Mouse (Mus musculus) adrenal gland, adult 8-10 months (tissue): ENCODE measurements around the gene Asnsd1. TPM values are rescaled to one million over a fixed set of nuclear protein-coding genes. Genes with fewer than 3 reads are reported as not detected.
"Not testable (repeated sequence)": the region's sequence is repeated elsewhere in the genome, so short reads cannot be mapped to it uniquely, and the experiment has no call there.

Source experiments
- DNase-seq: peaks from one replicate; pipeline ENCODE4 v3.0.0; 2022
- total RNA-seq, 4 experiments: library from RNA; stranded (reverse); gene quantifications; 2 replicates each; pipeline ENCODE4 v1.2.4; 2022

The Asnsd1 gene
- 10 to 100 TPM; 28.0 to 33.0 (median 29.2) TPM for total RNA-seq

DNA sequence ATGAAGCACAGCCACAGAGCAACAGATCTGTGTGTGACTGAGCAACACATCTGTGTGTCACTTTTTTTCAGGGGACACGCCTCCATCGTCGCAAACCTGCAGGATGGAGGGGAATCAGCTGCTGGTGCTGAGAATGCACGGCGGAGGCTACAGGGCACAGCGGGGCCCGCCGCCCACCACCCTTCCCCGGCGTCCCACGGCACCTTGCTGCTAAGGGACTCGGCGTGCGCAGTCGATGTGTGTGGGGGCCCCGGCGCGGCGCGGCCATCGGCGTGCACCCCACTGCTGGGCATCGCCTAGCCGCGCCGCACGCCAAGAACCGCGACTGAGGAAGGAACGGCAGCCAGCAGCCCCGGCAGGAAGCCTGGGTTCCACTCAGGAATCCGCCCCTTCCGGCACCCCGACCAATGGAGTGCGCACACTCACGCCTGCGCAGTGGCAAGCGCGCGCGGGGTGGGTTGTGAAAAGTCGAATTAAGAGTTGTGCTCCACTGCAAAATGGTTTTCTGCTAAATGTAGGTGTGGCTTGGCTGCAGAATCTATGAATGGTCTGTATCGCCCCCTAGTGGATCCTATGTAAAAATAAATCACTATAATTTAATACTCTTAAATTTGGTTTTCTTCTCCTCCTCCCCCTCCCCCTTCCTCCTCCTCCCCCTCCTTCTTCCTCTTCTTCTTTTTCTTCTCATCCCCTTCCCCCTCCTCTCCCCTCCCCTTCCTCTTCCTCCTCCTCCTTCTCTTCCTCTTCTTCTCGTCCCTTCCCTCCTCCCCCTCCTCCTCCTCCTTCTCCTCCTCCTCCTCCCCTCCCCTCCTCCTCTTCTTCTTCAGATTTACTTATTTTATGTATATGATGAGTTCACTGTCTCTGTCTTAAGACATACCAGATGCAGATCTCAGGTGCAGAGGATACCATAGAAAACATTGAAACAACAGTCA is at the start of gene Asnsd1, which contains the start of the genes Asdurf and Gm28551:
Gene Asnsd1 (minus strand): TSS at position 426 of the 935 bp plus-strand sequence.
Gene Asdurf (minus strand): TSS at position 293 of the 935 bp plus-strand sequence.
Gene Gm28551 (minus strand): TSS at position 341 of the 935 bp plus-strand sequence.
- peak; percentile 97 for DNase-seq

DNA sequence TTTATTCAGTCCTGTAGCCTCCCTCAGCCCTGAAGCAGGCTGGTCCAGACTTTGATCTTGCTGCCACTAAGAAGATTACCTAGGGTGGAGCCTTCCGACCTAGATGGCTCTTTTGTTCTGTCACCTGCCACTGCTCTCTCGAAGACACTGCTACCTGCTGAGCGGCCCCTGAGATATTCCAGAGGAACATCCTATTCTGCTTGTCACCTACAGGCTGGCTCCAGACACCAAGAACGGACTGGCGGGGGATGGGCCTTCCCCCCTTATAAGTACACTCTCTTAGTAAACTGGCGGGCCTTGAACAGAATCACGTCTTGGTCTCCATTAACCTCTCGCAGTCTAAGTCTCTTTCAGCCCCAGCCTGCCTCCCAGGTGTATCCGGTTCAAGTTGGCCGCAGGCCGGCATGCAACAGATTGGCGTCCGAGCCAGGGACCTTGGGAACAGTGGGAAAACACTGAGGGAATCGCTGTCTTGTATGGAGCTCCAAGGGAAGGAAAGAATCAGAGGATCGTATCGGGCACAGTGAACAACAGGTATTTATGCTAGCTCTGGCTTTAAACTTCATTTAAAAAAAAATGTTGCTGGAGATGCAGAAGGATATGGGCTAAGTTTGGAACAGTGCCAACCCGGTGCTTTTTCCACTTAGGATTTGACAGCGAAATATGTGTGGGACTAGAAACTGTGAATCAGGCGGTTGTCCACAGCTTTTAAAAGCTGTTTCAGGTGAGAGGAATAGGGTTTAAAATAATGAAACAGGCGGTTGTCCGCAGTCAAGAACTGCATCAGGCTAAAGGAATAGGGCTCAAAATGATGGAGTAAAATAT is 41.6 kb upstream of the Asnsd1 start:
- not testable (repeated sequence) for DNase-seq

DNA sequence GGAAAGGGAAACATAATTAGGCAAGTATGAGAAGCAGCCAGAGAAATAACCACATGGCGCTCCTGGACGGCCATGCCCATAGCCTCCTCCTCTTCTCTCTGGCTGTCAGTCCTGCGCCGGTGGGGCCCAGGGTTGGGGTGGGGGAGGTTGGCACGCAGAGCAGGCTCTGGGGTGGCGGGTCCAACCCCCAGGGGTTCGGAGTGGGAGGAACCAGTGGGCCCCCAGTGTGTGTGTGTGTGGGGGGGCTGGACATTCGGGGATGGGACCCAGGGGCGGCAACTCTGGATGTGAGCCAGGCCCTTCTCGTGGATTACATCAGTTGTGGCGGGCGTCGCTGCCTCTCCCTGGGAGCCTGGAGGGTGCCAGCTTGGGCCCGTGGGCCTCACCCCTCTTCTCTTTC is 36.2 kb upstream of the Asnsd1 start:
- DNase-seq, result no peak

DNA sequence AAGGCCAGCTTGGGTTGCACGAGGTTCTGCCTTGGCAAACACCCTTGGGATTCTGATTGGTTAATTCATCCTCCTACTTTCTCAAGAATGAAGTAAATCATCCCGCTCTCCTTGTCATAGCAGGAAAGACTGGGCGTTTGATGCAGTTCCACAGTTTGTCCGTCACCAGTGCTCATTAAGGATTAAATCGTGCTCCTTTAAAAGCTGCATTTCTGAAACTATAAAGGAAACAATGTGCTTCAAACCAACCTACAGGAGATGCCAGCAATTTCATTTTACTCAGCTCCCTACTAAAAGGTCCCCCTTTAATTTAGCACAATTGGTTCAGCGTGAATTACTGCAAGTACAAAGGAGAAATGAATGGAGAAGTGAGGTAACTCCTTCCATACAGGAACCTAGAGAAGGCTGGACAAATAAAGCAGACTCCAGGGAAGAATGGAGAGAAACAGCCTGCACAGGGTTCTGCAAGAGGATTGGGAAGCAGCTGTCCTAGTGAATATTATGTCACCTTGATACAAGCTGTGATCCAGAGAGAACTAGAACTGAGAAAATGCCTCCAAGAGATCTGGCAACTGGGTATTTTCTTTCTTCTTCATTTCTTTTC is 31.6 kb upstream of the Asnsd1 start:
- no peak for DNase-seq

DNA sequence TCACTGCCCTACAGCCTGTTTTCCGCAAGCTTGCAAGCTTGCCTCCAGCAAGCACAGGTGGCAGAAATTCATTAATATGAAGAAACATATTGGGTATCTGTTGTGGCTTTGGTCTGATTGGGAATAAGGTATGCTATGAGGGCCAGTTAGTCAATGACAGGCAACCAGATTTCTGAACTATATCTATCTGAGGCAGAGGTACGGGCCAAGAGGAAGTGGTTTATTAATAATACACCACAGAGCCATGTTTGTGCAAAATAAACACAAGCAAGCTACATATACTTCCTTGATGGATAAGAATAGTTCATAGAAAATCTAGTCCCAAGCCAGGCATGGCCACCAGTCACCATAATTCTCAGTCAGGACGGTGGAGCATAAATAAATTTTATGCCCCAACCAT is 25.2 kb upstream of the Asnsd1 start:
- DNase-seq, result no peak

DNA sequence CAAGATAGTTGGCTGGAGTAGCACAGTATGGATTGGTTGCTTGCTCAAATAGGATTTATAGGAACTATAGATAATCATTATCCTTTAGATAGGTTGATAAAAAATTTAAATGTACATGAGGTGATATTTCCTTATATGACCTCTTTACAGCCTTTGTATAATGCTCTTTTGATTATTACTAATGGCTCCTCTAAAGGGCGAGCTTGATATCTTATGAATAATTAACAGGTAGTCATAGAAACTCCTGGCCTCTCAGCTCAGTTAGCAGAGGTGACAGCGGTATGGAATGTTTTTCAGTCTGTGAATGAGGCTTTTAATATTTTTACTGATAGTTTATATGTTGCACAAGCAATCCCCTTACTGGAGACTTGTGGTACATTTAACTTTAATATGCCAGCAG is 23.4 kb upstream of the Asnsd1 start:
- not testable (repeated sequence) for DNase-seq

DNA sequence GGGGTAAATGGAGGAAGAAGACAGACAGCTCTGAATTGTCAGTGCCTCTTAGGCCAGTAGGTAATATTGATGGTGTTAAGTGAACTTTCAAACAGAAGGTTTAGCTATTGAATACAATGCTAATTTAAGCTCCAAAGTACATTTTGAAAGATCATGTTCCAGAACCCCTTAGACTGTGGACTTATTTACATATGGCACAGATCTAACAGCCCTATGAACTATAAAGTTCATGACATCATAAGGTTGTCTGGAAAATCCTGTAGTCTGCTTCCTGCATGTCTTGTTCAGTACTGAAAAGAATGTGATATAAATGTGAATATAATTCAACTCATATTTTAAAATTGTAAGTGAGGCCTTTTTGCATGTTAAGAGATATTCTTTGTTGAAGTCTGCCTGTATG is 6.4 kb upstream of the Asnsd1 start:
- no peak for DNase-seq

DNA sequence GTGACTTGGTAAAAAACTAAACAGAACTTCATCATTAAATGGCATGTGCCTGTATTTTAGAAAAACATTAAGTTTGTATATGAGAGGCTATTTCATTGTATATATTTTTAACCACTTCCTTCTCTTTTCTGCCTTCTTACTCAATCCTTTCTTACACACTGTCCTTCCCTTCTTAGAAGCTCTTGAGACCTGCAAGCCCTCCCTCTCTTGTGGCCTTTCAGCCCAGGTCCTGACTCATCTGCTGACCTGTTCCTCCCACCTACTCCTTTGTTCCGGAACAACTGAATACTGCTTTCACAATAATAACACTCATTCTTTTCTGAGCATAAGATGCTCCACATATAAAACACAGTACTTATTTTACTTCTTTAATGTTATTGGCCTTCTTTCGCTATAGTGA is 11.5 kb downstream of the Asnsd1 start:
- DNase-seq, result no peak

DNA sequence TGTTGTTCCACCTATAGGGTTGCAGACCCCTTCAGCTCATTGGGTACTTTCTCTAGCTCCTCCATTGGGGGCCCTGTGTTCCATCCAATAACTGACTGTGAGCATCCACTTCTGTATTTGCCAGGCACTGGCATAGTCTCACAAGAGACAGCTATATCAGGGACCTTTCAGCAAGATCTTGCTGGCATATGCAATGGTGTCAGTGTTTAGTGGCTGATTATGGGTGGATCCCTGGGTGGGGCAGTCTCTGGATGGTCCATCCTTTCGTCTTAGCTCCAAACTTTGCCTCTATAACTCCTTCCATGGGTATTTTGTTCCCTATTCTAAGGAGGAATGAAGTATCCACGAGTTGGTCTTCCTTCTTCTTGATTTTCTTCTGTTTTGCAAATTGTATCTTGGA is 15.1 kb downstream of the Asnsd1 start:
- DNase-seq, result not testable (repeated sequence)

DNA sequence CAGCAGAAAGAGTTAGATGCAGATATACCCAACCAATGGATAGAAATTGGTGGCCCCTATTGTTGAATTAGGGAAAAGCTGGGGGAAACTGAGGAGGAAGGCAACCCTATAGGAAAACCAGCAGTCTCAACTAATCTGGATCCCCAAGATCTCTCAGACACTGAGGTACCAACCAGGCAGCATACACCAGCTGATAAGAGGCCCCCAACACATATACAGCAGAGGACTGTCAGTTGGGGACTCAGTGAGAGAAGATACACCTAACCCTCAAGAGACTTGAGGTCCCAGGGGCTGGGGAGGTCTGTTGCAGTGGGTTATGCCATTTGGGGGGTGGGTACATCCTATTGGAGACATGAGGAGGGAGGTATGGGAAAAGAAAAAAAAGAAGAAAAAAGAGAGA is 17.1 kb downstream of the Asnsd1 start:
- no peak for DNase-seq

DNA sequence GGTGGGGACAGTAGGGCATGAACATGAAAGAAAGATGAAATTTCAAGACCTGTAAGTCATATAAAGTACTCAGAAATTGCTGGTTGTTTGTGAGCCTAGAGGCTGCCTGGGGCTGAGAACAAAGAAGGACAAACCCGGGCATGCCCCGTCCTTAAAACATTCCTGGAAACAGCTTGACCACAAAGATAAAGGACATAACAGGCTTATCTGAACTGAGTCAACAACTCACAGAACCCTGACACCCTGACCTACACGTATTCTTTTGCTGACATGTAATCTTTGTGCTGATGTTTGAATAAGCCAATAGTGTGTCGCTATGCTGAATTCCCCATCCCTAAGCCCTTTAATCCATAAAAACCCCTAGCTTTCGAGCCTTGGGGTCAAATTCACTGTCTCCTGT is 19.0 kb downstream of the Asnsd1 start:
- DNase-seq, result not testable (repeated sequence)

DNA sequence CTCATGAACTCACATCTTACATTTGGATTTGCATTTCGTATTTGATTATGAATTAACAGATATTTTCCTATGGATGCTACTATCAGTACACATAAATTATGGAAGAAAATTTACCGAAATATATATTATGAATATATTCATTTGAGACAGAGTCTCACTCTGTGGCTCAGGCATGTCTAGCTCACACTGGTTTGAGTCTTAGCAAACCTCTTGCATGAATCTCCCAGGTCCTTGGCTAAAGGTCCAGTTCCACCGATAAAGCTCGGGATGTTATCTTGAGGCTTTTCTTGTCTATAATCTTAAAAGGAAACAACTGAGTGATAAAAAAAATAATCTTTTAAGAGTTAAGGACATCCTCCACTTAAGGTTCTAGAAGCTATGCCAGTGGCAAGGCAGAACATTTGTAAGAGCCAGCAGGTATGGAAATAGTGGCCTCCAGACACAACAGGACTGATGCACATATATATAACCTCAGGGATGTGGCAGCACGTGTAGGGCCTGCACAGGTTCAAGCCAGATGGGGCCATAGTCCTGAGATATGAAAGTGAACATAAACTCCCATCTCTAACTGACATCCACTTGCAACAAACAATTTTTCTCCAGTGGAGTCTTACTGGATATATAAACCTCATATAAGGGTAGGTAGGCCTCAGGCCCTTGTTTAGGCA is 27.6 kb downstream of the Asnsd1 start:
- no peak for DNase-seq

DNA sequence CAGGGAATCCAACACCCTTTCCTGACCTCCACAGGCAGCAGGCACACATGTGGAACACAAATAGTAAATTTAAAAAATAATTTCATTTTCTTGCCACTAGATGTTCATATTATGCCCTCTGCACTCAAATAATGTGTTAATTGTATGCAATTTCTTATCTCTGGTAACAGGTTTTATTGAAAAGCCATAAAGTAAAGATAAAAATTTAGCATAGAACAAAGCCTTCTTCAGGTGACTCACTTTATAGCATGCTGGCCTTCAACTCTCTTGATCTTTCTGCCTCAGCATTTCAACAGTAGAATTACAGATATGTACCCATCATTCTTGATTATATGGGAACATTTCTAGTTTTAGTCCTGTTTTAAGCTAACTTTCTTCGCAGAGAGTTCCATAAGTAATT is 28.3 kb downstream of the Asnsd1 start:
- no peak for DNase-seq

DNA sequence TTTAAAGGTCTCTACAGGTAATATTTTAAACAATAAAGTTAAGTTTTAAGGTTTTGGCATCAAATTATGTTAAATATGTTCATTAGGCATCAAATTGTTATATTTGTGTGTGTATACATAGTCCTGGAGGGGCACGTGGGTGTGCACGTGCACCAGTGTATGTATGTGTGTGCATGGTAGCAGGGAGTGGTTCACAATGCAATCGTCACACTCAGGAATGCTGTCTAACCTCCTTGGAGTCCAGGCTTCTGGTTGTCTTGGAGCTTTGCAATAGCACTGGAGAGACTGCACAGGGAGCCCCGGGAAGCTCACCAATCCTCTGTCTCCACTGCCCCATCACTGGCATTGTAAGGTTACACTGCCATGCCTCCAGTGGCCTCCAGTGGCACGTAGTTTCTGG is 29.3 kb downstream of the Asnsd1 start:
- no peak for DNase-seq

DNA sequence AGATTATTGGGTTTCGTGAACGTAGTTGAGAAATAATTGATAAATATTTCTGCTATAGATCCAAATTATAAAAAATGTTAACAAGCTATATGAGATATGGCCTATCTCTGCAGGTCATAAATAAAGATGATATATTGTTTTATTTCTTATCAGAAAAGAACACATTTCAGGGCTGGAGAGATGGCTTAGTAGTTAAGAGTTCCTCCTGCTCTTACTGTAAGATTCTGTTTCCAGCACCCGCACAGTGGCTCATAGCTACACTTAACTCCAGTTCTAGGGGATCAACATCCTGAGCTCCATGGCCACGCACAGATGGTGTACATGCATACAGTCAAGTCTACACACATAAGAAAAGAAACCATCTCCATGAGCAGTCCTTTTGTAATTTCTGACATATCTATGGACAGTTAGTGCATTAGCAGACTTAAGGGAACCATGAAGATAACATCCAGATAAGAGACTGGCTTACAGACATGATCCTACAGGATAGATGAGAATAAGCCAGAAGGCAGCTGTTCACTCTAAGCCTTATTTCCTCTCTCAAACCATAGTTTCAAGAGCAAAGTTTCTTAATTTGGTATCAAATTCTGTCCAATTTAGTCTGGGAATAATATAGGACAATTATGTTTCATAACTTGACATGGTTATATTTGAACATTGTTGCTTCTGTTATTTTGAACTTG is 30.7 kb downstream of the Asnsd1 start:
- DNase-seq, result no peak

DNA sequence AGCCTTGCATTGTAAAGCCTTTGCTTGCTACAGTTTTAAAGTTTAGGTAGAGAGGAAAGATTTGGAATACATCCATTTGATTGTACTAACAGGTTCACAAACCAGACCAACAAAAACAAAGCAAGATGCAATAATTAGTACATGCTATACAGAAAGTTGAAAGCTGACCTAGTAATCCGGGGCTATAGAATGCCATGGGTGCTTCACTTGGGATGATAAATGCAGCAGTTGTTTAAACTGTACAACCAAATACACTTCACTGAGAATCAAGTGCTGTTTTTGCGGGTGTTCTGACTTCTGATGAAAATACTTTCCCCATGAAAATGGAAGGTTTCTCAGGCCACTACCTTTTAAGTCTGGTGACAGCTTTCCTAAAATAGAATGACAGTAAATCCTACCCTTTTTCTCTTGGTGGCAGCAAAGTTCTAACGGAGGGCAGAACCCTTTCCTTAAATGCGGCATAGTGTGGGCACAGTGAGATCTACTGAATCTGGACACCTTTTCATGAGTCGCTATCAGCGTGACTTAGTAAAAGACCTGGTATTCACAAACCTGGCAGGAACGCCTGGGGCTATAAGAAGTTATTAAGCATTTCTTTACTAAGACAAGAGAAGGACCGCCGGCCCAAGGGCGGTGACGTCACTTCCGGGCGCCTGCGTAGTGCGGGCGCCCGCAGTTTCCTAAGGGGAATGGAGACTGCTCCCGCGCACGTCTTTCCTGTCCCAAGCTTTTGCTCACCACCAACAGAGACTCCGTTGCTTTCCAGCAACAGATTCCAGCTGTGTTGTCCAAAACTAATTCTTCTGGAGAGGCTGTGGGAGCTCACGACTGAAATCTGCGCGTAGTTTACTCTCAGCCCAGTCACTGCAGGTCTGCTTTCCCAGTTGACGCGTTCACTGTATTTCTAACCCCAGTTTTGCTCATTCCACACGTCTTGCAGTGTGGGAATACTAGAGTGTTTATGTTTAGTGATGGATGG is 39.3 kb downstream of the Asnsd1 start, which contains the start of gene Osgepl1:
Gene Osgepl1 (plus strand): TSS at position 636 of the 979 bp plus-strand sequence.
- peak; percentile 72 for DNase-seq

DNA sequence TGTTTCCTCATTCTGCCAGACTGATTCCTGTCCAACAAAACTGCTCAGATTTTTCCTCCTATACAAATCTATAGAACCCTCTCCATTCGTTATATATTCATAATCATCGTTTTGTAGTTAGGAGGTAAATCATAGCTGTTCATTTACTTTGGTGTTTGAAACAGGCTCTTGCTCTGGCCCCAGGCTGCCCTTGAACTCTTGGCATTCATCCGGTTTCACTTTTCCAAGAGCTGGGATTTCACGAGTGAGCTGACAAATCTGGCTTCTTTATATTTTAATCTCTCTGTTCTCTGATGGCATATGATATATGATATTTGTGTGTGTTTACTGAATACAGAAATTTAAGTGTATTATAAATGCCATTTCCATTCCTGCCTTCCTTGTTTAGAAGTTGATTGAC is 52.0 kb downstream of the Asnsd1 start:
- no peak for DNase-seq

DNA sequence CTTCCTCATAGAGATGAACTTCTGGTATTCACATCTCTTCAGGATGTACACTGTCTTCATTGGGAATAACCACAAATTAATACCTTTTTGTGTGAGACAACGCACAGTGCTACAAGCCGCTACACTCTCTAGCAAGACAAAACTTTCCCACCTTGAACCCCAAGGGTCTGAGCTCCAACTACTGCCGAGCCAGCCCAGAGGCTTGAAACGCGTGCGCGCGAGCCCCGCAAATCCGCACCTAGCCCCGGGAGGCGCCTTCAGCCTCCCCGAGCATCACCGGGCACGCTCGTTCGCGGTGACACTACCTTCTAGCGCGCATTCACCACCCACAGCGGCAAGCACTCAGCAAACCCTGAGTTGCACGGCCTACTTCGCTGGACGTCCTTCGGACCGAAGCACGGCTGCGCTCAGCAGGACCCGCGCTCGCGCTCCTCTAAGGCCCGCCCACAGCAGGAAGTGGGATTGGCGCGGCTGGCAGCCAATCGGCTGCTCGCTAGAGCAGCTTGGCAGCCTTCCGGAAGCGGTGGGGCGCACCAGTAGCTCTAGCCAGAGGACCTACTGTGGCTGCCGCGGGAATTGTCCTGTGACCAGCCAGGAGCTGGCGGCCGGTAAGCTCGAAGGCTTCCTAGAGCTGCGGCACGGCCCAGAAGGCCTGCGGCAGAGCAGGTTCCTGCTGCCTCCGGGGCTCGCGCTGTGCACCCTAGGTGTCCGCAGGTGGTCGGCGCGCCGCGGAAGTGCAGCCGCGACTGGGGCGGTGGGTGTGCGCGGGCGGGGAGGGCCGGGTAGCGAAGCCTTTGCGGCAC is 55.8 kb downstream of the Asnsd1 start, which contains the start of the genes Pms1, Ormdl1 and Gm28778:
Gene Pms1 (minus strand): TSS at position 438 of the 803 bp plus-strand sequence.
Gene Ormdl1 (plus strand): TSS at position 515 of the 803 bp plus-strand sequence.
Gene Gm28778 (plus strand): TSS at position 531 of the 803 bp plus-strand sequence.
- DNase-seq, result peak; percentile 92
